Mouse (Mus musculus): Measurements from ENCODE around the gene Nckap5l.

- TF ChIP-seq CTCF (IDR thresholded peaks at IDR 0.05; ENCODE audit: insufficient read depth, low read depth, low read length) (no peak), POLR2A (IDR thresholded peaks at IDR 0.05; ENCODE audit: insufficient read depth, low read depth, low read length) (no peak)
These were observed 36.4 kb downstream of the Nckap5l start for GRCm38 (mm10) chr15:99421152-99421551.

All from olfactory bulb, adult 2 months (tissue).